Mouse (Mus musculus): ENCODE measurements around the gene Tsc22d1.

GRCm38 (mm10) chr14:76416366-76417040, 1.7 kb downstream of the Tsc22d1 start:
- no peak for TF ChIP-seq POLR2A (IDR thresholded peaks at IDR 0.05; ENCODE audit: low read depth, low read length)
- TF ChIP-seq CTCF (conservative IDR thresholded peaks at IDR 0.05; ENCODE audit: insufficient read depth, insufficient read length, low read depth, low read length) = no peak
